Mouse (Mus musculus): Measurements from ENCODE around the gene Sh3glb2. TPM values are rescaled to one million over a fixed set of nuclear protein-coding genes. Genes with fewer than 3 reads are reported as not detected.

The Sh3glb2 gene
- total and polyA plus RNA-seq, 3 experiments: 37.7 to 125 (median 40.6) TPM

GRCm38 (mm10) chr2:30327276-30327675, 31.9 kb downstream of the Sh3glb2 start:
- WGBS: 90% methylated on average over 7 of the region's 7 CpGs
- H3K4me1 ChIP-seq (ENCODE audit: control insufficient read depth, insufficient read depth, low read length): no peaks in the 10 kb centered on the region
- H3K27ac ChIP-seq: no peak overlapping the region
- TF ChIP-seq CTCF (IDR thresholded peaks at IDR 0.05): no peak
- no peak for TF ChIP-seq EP300 (IDR thresholded peaks at IDR 0.05; ENCODE audit: insufficient read depth, low read depth, low read length)
- no peak for TF ChIP-seq POLR2A (IDR thresholded peaks at IDR 0.05; ENCODE audit: insufficient read depth, low read depth, low read length)
- H3K9ac ChIP-seq (ENCODE audit: low read depth, low read length): no peak overlapping the region
- H3K27me3 ChIP-seq (ENCODE audit: control insufficient read depth, insufficient read depth, low read length): no peaks in the 10 kb centered on the region
- no peak overlapping the region for H3K4me3 ChIP-seq
- no peaks in the 10 kb centered on the region for H3K79me2 ChIP-seq (replicated peaks; ENCODE audit: control insufficient read depth, insufficient read depth, low read length)
- no peaks in the 10 kb centered on the region for H3K36me3 ChIP-seq (ENCODE audit: control insufficient read depth, insufficient read depth, low read length)
- no peak for DNase-seq
- intact Hi-C loops (cut with DNase I): no loop called here

GRCm38 (mm10) chr2:30325296-30325695, 33.8 kb downstream of the Sh3glb2 start:
- Histone ChIP-seq H3K27ac (no peak overlapping the region), H3K27me3 (ENCODE audit: control insufficient read depth, insufficient read depth, low read length) (no peaks in the 10 kb centered on the region), H3K9ac (ENCODE audit: low read depth, low read length) (no peak overlapping the region), H3K4me3 (no peak overlapping the region), H3K4me1 (ENCODE audit: control insufficient read depth, insufficient read depth, low read length) (no peaks in the 10 kb centered on the region), H3K36me3 (ENCODE audit: control insufficient read depth, insufficient read depth, low read length) (no peaks in the 10 kb centered on the region), H3K79me2 (replicated peaks; ENCODE audit: control insufficient read depth, insufficient read depth, low read length) (no peaks in the 10 kb centered on the region)
- intact Hi-C loops (cut with DNase I): no loop called here
- WGBS: 94% methylated on average over 5 of the region's 5 CpGs
- TF ChIP-seq EP300 (IDR thresholded peaks at IDR 0.05; ENCODE audit: insufficient read depth, low read depth, low read length) (no peak), CTCF (IDR thresholded peaks at IDR 0.05) (no peak), POLR2A (IDR thresholded peaks at IDR 0.05; ENCODE audit: insufficient read depth, low read depth, low read length) (no peak)
- no peak for DNase-seq

- intact Hi-C loops (cut with DNase I): no loop called here
- H3K9ac ChIP-seq (ENCODE audit: low read depth, low read length): no peak overlapping the region
- no peak for DNase-seq
- H3K36me3 ChIP-seq (ENCODE audit: control insufficient read depth, insufficient read depth, low read length): no peaks in the 10 kb centered on the region
- no peak for TF ChIP-seq POLR2A (IDR thresholded peaks at IDR 0.05; ENCODE audit: insufficient read depth, low read depth, low read length)
- TF ChIP-seq EP300 (IDR thresholded peaks at IDR 0.05; ENCODE audit: insufficient read depth, low read depth, low read length): no peak
- no peak for TF ChIP-seq CTCF (IDR thresholded peaks at IDR 0.05)
- H3K27me3 ChIP-seq (ENCODE audit: control insufficient read depth, insufficient read depth, low read length): no peaks in the 10 kb centered on the region
- no peaks in the 10 kb centered on the region for H3K4me1 ChIP-seq (ENCODE audit: control insufficient read depth, insufficient read depth, low read length)
- no peak overlapping the region for H3K4me3 ChIP-seq
- no peak overlapping the region for H3K27ac ChIP-seq
- WGBS: 85% methylated on average over 7 of the region's 7 CpGs
- no peaks in the 10 kb centered on the region for H3K79me2 ChIP-seq (replicated peaks; ENCODE audit: control insufficient read depth, insufficient read depth, low read length)
Measured at GRCm38 (mm10) chr2:30323111-30323510, 36.0 kb downstream of the Sh3glb2 start.

- no peaks in the 10 kb centered on the region for H3K79me2 ChIP-seq (replicated peaks; ENCODE audit: control insufficient read depth, insufficient read depth, low read length)
- 73% methylated on average over 4 of the region's 4 CpGs for WGBS
- no peak overlapping the region for H3K4me3 ChIP-seq
- no peaks in the 10 kb centered on the region for H3K27me3 ChIP-seq (ENCODE audit: control insufficient read depth, insufficient read depth, low read length)
- no peaks in the 10 kb centered on the region for H3K4me1 ChIP-seq (ENCODE audit: control insufficient read depth, insufficient read depth, low read length)
- H3K36me3 ChIP-seq (ENCODE audit: control insufficient read depth, insufficient read depth, low read length): no peaks in the 10 kb centered on the region
- DNase-seq: no peak
- H3K27ac ChIP-seq: no peak overlapping the region
- H3K9ac ChIP-seq (ENCODE audit: low read depth, low read length): no peak overlapping the region
- intact Hi-C loops (cut with DNase I): no loop called here
- TF ChIP-seq POLR2A (IDR thresholded peaks at IDR 0.05; ENCODE audit: insufficient read depth, low read depth, low read length) (no peak), EP300 (IDR thresholded peaks at IDR 0.05; ENCODE audit: insufficient read depth, low read depth, low read length) (no peak), CTCF (IDR thresholded peaks at IDR 0.05) (no peak)
Measured at GRCm38 (mm10) chr2:30319260-30319659, 39.9 kb downstream of the Sh3glb2 start.

- DNase-seq: no peak
- TF ChIP-seq POLR2A (IDR thresholded peaks at IDR 0.05; ENCODE audit: insufficient read depth, low read depth, low read length): no peak
- no peak for TF ChIP-seq EP300 (IDR thresholded peaks at IDR 0.05; ENCODE audit: insufficient read depth, low read depth, low read length)
- no peak for TF ChIP-seq CTCF (IDR thresholded peaks at IDR 0.05)
- H3K79me2 ChIP-seq (replicated peaks; ENCODE audit: control insufficient read depth, insufficient read depth, low read length): no peaks in the 10 kb centered on the region
- H3K9ac ChIP-seq (ENCODE audit: low read depth, low read length): no peak overlapping the region
- no peaks in the 10 kb centered on the region for H3K27me3 ChIP-seq (ENCODE audit: control insufficient read depth, insufficient read depth, low read length)
- intact Hi-C loops (cut with DNase I): no loop called here
- H3K4me3 ChIP-seq: no peak overlapping the region
- no peaks in the 10 kb centered on the region for H3K4me1 ChIP-seq (ENCODE audit: control insufficient read depth, insufficient read depth, low read length)
- no peak overlapping the region for H3K27ac ChIP-seq
- 93% methylated on average over 5 of the region's 5 CpGs for WGBS
- H3K36me3 ChIP-seq (ENCODE audit: control insufficient read depth, insufficient read depth, low read length): no peaks in the 10 kb centered on the region
Measured at GRCm38 (mm10) chr2:30316955-30317354, 42.2 kb downstream of the Sh3glb2 start.

GRCm38 (mm10) chr2:30316136-30316535, 43.0 kb downstream of the Sh3glb2 start:
- Histone ChIP-seq H3K79me2 (replicated peaks; ENCODE audit: control insufficient read depth, insufficient read depth, low read length) (no peaks in the 10 kb centered on the region), H3K27me3 (ENCODE audit: control insufficient read depth, insufficient read depth, low read length) (no peaks in the 10 kb centered on the region), H3K9ac (ENCODE audit: low read depth, low read length) (no peak overlapping the region), H3K27ac (no peak overlapping the region), H3K4me3 (no peak overlapping the region), H3K36me3 (ENCODE audit: control insufficient read depth, insufficient read depth, low read length) (no peaks in the 10 kb centered on the region), H3K4me1 (ENCODE audit: control insufficient read depth, insufficient read depth, low read length) (no peaks in the 10 kb centered on the region)
- intact Hi-C loops (cut with DNase I): no loop called here
- TF ChIP-seq CTCF (IDR thresholded peaks at IDR 0.05) (peak; percentile 22; the same call in 1 of the 2 replicates), POLR2A (IDR thresholded peaks at IDR 0.05; ENCODE audit: insufficient read depth, low read depth, low read length) (no peak), EP300 (IDR thresholded peaks at IDR 0.05; ENCODE audit: insufficient read depth, low read depth, low read length) (no peak)
- DNase-seq: no peak
- 93% methylated on average over 4 of the region's 4 CpGs for WGBS

Measured in heart, adult 2 months (tissue).